Comparison of ENCODE assay signal across 18 mouse cellular contexts in the genomic region with DNA sequence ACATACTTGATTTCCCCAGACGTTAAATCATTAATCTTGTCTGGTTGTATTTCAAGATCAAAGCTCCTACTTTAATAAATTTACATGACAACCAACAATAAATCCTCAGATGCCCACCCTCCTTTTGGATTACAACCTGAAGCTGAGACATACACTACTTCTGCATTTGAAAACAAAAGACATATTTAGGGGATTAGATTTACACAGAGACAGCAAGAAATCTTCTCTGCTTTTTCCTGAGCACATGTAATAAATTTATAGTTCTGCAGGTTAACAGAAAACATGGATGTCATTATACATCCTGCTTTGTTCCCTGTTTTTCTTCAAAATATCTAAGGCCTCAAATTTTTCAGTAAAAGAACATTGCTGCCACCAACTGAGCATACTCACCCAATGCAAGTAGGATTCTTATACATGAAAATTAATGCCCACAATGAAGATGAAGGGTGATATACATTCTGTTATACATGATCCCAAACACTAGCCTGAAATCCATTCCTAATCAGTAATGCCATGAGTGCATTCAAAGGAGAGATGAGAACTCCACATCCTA.
A peak's percentile ranks its signal among the peaks of the same experiment; 100 is the strongest.
DNase-seq lines count a peak whose midpoint lies in the region; ATAC-seq lines count a peak whose summit lies in the region.
"Had no signal": no experiment of that assay in that cellular context is flagged by ENCODE, and none has a peak within 500 bp of the region (broad histone marks: within the 10 kb centered on the region; RNA-seq: fewer than 3 reads in every experiment).

No protein-coding gene starts in this region.

- H3K4me1 ChIP-seq in midbrain, embryonic 14.5 days (ENCODE audit: control insufficient read depth, insufficient read depth, low read length), result no peaks in the 10 kb centered on the region
- H3K4me1 ChIP-seq in midbrain, embryonic 10.5 days, result no peaks in the 10 kb centered on the region
- H3K4me1 ChIP-seq in hindbrain, embryonic 13.5 days (replicated peaks), result no peaks in the 10 kb centered on the region
- H3K4me1 ChIP-seq in heart, embryonic 12.5 days (replicated peaks), result no peaks in the 10 kb centered on the region
- H3K4me1 ChIP-seq: megakaryocyte, embryonic 14.5 days; neural tube, embryonic 12.5 days; stomach, embryonic 15.5 days had no signal

- no peaks in the 10 kb centered on the region for H3K27me3 ChIP-seq in midbrain, embryonic 14.5 days (ENCODE audit: control insufficient read depth, insufficient read depth, low read length)
- no peaks in the 10 kb centered on the region for H3K27me3 ChIP-seq in midbrain, embryonic 10.5 days (ENCODE audit: low read depth, poor library complexity, severe bottlenecking)
- no peaks in the 10 kb centered on the region for H3K27me3 ChIP-seq in hindbrain, embryonic 13.5 days
- H3K27me3 ChIP-seq in heart, embryonic 12.5 days (replicated peaks), result no peaks in the 10 kb centered on the region
- H3K27me3 ChIP-seq: megakaryocyte, embryonic 14.5 days; neural tube, embryonic 12.5 days; stomach, embryonic 15.5 days had no signal

- 38% methylated on average over 1 of the region's 1 CpGs for WGBS in midbrain, embryonic 14.5 days
- 69% methylated on average over 1 of the region's 1 CpGs for WGBS in midbrain, embryonic 10.5 days
- 54% methylated on average over 1 of the region's 1 CpGs for WGBS in hindbrain, embryonic 13.5 days
- WGBS in heart, embryonic 12.5 days, result 44% methylated on average over 1 of the region's 1 CpGs

- no peak overlapping the region; the same call in 1 of the 2 replicates for H3K27ac ChIP-seq in midbrain, embryonic 14.5 days (replicated peaks; ENCODE audit: low read depth, low read length)
- H3K27ac ChIP-seq in midbrain, embryonic 10.5 days (replicated peaks), result no peak overlapping the region
- H3K27ac ChIP-seq in hindbrain, embryonic 13.5 days, result no peak overlapping the region
- H3K27ac ChIP-seq in heart, embryonic 12.5 days (ENCODE audit: poor library complexity, severe bottlenecking), result no peak overlapping the region
- H3K27ac ChIP-seq: neural tube, embryonic 12.5 days; stomach, embryonic 15.5 days had no signal

- no peak overlapping the region for H3K9ac ChIP-seq in midbrain, embryonic 14.5 days (replicated peaks; ENCODE audit: low read length)
- H3K9ac ChIP-seq in hindbrain, embryonic 13.5 days, result no peak overlapping the region
- no peak overlapping the region for H3K9ac ChIP-seq in heart, embryonic 12.5 days
- H3K9ac ChIP-seq: neural tube, embryonic 12.5 days; stomach, embryonic 15.5 days had no signal

- no peak for DNase-seq in frontal cortex, postnatal 25 days (ENCODE audit: low spot score in 2 of 2)
- peak; percentile 74 for DNase-seq in midbrain, embryonic 14.5 days
- DNase-seq in midbrain, embryonic 10.5 days (ENCODE audit: low spot score), result no peak
- peak; percentile 40 for DNase-seq in telencephalon, adult 2 months (ENCODE audit: low read depth, low spot score)
- DNase-seq: adrenal gland, postnatal 25 days; cerebellum, adult 11 months; heart, adult 18-20 months; heart, postnatal 14 days; kidney, adult 11 months; kidney, postnatal 4 days; liver had no signal

- H3K4me3 ChIP-seq in midbrain, embryonic 14.5 days (replicated peaks; ENCODE audit: low read depth, low read length), result no peak overlapping the region
- H3K4me3 ChIP-seq in midbrain, embryonic 10.5 days, result no peak overlapping the region
- no peak overlapping the region for H3K4me3 ChIP-seq in hindbrain, embryonic 13.5 days
- no peak overlapping the region for H3K4me3 ChIP-seq in heart, embryonic 12.5 days
- H3K4me3 ChIP-seq: megakaryocyte, embryonic 14.5 days; neural tube, embryonic 12.5 days; stomach, embryonic 15.5 days had no signal

- no peaks in the 10 kb centered on the region for H3K36me3 ChIP-seq in midbrain, embryonic 14.5 days (ENCODE audit: control insufficient read depth, insufficient read depth, low read length)
- H3K36me3 ChIP-seq in midbrain, embryonic 10.5 days, result no peaks in the 10 kb centered on the region
- no peaks in the 10 kb centered on the region for H3K36me3 ChIP-seq in hindbrain, embryonic 13.5 days
- no peaks in the 10 kb centered on the region for H3K36me3 ChIP-seq in heart, embryonic 12.5 days
- H3K36me3 ChIP-seq: G1E; neural tube, embryonic 12.5 days; stomach, embryonic 15.5 days had no signal

- peak; percentile 62 for ATAC-seq in frontal cortex, adult (ENCODE audit: low TSS enrichment)
- ATAC-seq in midbrain, embryonic 14.5 days (ENCODE audit: low FRiP score, low TSS enrichment), result no peak
- ATAC-seq in hindbrain, embryonic 13.5 days (ENCODE audit: low FRiP score), result 0 out of 2 replicates have a peak, but pooled peaks have one; percentile 17
- no peak for ATAC-seq in heart, embryonic 12.5 days (ENCODE audit: insufficient number of reproducible peaks, low FRiP score)

- no peak overlapping the region for H3K4me2 ChIP-seq in midbrain, embryonic 14.5 days (ENCODE audit: low read length)
- no peak overlapping the region for H3K4me2 ChIP-seq in hindbrain, embryonic 13.5 days
- no peak overlapping the region for H3K4me2 ChIP-seq in heart, embryonic 12.5 days
- H3K4me2 ChIP-seq: neural tube, embryonic 12.5 days; stomach, embryonic 15.5 days had no signal

- no peaks in the 10 kb centered on the region for H3K9me3 ChIP-seq in midbrain, embryonic 14.5 days (ENCODE audit: control insufficient read depth, low read length)
- no peaks in the 10 kb centered on the region for H3K9me3 ChIP-seq in midbrain, embryonic 10.5 days (replicated peaks)
- H3K9me3 ChIP-seq in hindbrain, embryonic 13.5 days, result no peaks in the 10 kb centered on the region
- no peaks in the 10 kb centered on the region for H3K9me3 ChIP-seq in heart, embryonic 12.5 days (replicated peaks)
- H3K9me3 ChIP-seq: G1E; megakaryocyte, embryonic 14.5 days; neural tube, embryonic 12.5 days; stomach, embryonic 15.5 days had no signal

Comparison
In these comparisons a context has a peak if more than half of its experiments do, and no peak if none do; other contexts are left out.
1. DNase-seq: peak in midbrain, embryonic 14.5 days (single experiment) and telencephalon, adult 2 months (single experiment); none in frontal cortex, postnatal 25 days (0 of 2) and midbrain, embryonic 10.5 days (single experiment).
2. ATAC-seq: peak in frontal cortex, adult (single experiment) and hindbrain, embryonic 13.5 days (single experiment); none in midbrain, embryonic 14.5 days (single experiment) and heart, embryonic 12.5 days (single experiment).